Mouse (Mus musculus) urinary bladder, postnatal 4 days (tissue): Measurements from ENCODE around the gene P4ha2.

Experiments used
- DNase-seq, 2 experiments: peaks; one replicate each; pipeline ENCODE4 v3.0.0; 2021 to 2022; ENCODE audit warnings: low spot score in 2 of 2

Gene P4ha2

GRCm38 (mm10) chr11:54068520-54069371 lies 31.1 kb upstream of the P4ha2 start, which contains the start of gene Pdlim4:
TSS of gene Pdlim4 (minus strand) at chr11:54069014.
- peak; percentile 59 to 66 for DNase-seq

DNA sequence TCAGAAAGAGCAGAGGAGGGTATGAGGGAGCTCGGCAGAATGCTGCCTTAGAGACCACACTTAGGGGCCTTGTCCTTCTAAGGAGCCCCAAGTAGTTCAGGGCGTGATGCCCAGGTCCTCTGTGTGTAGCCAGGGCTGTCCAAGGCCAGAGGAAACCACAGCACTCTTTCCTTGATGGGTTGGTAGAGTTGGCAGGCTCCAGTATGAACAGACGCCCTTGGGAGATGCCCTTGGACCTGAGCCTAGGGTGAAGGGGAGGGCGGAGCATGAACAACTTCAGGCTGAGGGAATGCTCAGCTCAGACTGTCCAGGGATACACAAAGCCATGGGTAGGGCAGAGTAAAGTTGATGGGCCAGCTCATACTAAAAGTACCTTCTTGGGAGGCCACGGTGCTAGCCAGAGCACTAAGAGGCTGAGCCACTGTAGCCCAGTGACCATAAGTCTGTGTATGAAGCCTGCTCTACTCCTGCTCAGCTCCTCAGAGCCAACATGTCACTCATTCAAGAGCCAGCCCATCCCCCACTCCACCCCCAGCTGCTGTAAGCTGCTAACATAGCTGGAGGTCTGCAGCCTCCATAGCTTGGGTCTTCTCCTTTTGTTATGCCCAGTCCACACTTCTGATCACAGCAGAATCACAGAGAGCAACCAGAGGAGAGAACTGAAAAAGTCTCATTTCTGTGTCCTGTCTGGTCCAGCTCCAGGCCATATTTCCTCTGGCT lies 28.0 kb upstream of the P4ha2 start:
- no peak for DNase-seq

- no peak for DNase-seq
Measured at GRCm38 (mm10) chr11:54073291-54073690, 26.6 kb upstream of the P4ha2 start.

GRCm38 (mm10) chr11:54075353-54075752 lies 24.5 kb upstream of the P4ha2 start:
- DNase-seq: no peak

GRCm38 (mm10) chr11:54076101-54076500 lies 23.8 kb upstream of the P4ha2 start:
- DNase-seq: peak in 1 of 2 experiments; percentile 54

GRCm38 (mm10) chr11:54080435-54080834 lies 19.5 kb upstream of the P4ha2 start:
- DNase-seq: peak in 1 of 2 experiments; percentile 46

GRCm38 (mm10) chr11:54082725-54083124 lies 17.2 kb upstream of the P4ha2 start:
- no peak for DNase-seq

DNA sequence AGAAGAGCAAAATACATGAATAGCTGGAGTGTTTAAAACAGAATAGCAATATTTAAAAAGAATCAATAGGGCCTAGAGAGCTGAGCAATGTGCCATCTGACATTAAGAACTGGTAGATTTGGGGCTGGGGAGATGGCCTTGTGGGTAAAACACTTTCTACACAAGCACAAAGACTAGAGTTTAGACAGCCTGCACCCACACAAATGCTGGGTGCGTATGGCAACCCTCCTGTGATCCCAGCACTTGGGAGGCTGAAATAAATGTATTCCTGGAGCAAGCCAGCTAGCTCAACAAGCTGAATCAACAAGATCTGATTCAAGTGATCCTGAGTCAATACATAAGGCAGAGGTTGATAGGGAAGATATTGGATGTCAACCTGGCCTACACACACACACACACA lies 14.9 kb upstream of the P4ha2 start:
- no peak for DNase-seq

- DNase-seq: no peak
Measured at GRCm38 (mm10) chr11:54085816-54086215, 14.1 kb upstream of the P4ha2 start.

GRCm38 (mm10) chr11:54088253-54088946 lies 11.5 kb upstream of the P4ha2 start:
- no peak for DNase-seq

- peak in 1 of 2 experiments; percentile 89 for DNase-seq
Measured at GRCm38 (mm10) chr11:54088947-54089317, 11.0 kb upstream of the P4ha2 start.

DNA sequence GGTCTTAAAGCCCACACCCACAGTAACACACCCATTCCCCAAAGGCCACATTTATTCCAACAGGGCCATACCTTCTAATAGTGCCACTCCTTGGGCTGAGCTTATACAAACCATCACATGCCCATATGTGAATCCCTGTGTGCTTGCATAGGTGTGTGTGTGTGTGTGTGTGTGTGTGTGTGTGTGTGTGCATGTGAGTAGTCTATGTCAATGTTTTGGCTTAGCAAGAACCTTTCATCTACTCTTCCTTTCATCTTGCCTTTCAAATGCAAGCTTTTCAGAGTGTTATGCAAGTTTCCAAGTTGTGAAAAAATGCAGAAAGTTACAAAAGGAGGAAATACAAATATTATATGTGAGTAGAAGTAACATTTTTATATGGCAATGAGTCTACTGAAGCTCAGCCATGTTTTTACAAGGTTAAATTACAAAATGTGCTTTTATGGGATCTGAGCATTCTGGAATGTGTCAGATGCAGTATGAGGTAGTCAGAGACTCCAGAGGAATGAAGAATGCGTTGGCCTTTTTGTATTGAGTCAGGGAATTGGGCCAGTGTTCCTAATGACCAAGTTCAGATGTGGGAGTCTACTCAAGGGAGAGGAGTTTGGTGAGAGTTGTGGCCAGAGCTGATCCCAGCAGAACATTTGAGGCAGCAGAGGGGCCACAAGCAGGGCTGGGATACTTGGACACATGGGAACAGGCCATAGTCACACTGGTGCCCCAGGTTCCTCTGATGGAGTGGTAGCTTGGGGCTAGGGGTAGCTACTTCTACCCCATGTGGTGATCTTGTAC lies 9.6 kb upstream of the P4ha2 start:
- DNase-seq: no peak

GRCm38 (mm10) chr11:54091726-54092125 lies 8.2 kb upstream of the P4ha2 start:
- DNase-seq: no peak

- DNase-seq: no peak
Measured at GRCm38 (mm10) chr11:54092188-54092587, 7.7 kb upstream of the P4ha2 start.

- DNase-seq: no peak
Measured at GRCm38 (mm10) chr11:54093000-54093399, 6.9 kb upstream of the P4ha2 start.

- DNase-seq: peak; percentile 64 to 73
Measured at GRCm38 (mm10) chr11:54100692-54101591, 1.0 kb downstream of the P4ha2 start.

- no peak for DNase-seq
Measured at GRCm38 (mm10) chr11:54101701-54102100, 1.8 kb downstream of the P4ha2 start.

DNA sequence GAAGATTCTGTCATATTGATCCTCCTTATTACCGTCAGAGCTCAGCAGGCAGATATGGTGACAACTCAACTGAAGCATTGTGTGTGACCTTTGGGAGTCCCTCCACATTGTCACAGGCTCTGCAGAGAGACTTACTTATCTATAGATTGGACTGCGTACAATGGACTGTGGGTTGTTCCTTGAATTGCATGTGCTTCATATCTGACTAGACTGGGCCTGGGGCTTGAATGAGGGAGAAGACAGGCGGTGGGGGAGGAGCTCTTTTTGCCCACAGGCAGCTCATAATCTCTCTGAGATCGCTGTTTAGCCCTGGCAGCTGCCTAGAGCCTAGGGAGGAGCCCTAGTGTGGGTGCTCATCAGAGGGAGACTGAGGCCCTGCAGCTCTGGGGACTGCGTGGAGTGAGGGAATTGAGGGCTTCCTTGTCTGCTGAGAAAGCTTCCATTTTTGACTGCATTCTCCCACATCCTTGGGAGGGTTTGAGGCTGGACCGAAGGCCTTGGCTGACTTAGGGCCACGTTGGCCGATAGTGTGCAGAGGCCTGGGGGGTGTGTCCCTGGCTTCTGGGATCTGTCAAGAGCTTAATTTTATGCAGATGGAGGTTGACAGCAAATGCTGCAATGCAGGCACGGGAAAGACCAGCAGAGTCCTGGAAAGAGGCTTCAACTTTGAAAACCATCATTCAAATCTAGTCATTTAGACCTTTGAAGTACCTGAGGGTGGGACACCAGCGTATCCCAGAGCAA lies 3.0 kb downstream of the P4ha2 start:
- DNase-seq: no peak

DNA sequence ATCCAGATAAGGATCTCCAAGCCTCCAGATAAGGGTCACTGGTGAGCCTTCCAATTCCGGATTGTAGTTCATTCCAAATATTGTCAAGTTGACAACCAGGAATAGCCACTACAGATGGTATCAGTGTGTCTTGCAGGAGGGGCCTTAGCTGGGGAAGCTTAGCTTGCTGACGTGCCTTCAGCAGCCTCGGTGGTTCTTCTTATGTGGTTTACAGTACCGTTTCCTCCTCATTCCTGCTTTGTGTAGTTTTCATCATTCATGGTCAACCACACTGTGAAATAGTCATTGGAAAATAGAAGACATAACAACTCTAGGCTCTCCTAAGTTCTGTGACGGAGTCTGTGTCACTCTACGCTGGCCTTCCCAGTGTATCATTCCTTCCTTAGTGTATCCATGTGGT lies 5.1 kb downstream of the P4ha2 start:
- DNase-seq: no peak

DNA sequence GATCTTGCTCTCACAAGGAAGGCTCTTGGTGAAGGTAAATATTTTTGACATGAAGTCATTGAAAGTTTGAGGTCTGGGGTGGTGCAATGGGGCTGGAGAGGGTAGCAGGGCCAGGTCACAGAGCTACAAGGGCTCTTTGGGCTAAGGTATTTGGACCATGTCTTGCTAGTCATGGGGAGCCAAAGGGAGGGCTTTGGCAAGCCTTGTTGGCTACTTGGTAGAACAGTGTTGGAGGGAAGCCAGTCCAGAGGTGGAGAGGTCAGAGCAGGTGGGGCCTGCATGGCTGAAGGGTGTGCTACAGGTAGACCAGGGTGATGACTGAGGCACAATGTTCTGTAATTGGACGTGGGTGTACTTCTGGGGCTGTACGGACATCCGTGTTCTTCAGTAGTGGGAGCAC lies 6.8 kb downstream of the P4ha2 start:
- no peak for DNase-seq
